Mouse (Mus musculus) embryonic stem cell, embryonic (primary cell): ENCODE measurements around the gene Gm9049.
"Not testable (repeated sequence)": the region's sequence is repeated elsewhere in the genome, so short reads cannot be mapped to it uniquely, and the experiment has no call there.

Source experiments
- CTCF ChIA-PET, 4 experiments: fragments of 300-600 bp in 2 of 4; fragments of 350-600 bp in 2 of 4; sonication (Branson Sonifier 250); formaldehyde crosslinking; loops; one replicate each; lab custom pipeline; 2022; ENCODE audit warnings: inconsistent platforms in 2 of 4; lab: Charles Lee
- POLR2A ChIA-PET, 4 experiments: fragments of 300-600 bp in 2 of 4; fragments of 350-600 bp in 2 of 4; sonication (Branson Sonifier 250); formaldehyde crosslinking; loops; one replicate each; lab custom pipeline; 2022; ENCODE audit warnings: antibody characterized with exemption in 4 of 4, inconsistent platforms in 1 of 4; lab: Charles Lee

Gm9049 gene

DNA sequence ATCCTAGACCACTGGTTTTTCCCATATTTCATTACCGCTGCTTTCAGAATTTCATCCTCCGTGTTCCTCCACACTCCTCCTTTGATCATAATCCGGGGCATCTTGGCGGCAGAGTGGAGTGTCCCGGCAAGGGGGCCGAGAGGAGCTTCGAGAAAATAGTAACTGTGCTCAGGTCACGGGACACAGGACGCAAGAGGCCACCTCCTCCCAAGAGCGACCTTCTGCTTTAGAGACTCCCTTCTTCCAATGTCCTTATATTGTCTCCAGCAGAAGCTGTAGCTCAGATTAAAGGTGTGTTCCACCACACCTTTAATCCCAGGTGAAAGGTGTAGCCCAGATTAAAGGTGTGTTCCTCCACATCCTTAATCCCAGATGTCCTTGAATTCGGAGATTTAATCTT lies at the start of gene Gm9049:
TSS of gene Gm9049 (minus strand) at position 101 of the 400 bp plus-strand sequence.
- POLR2A ChIA-PET, CTCF ChIA-PET: not testable (repeated sequence)

DNA sequence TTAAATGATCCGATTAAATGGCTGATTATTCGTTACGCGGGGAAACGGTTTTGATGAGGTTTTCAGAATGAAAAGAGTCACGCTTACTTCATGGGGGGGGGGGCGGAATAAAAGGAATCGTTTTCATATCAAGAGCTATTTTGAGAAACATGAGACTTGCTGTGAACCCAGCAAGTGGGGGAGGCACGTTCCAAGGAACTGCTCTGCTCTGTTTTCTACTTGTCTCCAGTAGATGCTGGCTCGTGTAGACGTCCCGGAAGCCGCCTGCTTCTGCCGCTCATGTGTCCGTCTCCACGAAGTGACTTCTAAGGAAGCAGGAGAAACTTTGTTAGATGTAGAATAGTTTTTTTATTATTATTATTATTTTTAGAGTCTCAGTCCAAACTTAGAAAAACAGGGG lies 46.0 kb upstream of the Gm9049 start:
- CTCF ChIA-PET, result interaction anchor here in 1 of 4 experiments (0.6 kb wide), 1 partner anchor 1444 kb away, joined by 3 read pairs; no protein-coding TSS in a partner anchor
- POLR2A ChIA-PET, result no interaction called here

DNA sequence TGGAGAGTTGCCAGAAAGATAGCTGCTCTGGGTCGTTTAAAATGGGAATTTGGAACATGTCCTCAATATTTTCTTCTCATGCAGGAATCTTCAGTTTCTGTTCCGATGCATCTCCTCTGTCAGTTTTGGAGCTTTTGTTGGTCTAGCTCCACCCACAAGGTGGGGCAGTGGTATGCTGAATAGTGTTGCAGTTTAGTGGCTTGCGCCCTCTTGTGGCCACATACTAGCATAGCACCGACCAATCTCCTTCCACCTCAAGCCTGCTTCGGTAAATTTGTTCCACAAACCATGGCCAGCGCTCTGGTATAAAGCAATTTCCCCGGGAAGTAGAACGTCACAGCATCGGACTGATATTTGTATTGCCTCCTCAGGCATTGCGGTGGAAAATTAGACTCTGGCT lies 16.5 kb upstream of the Gm9049 start:
- POLR2A ChIA-PET, result interaction anchor here in 3 of 4 experiments (0.6 to 1.0 kb wide), 5 partner anchors 71 to 1282 kb away, joined by 3 to 4 read pairs (median 3); partner anchors contain the start of gene Mdm1 (in 1 of the 3)
- CTCF ChIA-PET, result interaction anchor here (0.5 to 1.4 kb wide), 28 partner anchors 11 to 872 kb away, joined by 3 to 17 read pairs (median 3); partner anchors contain the start of gene Mdm1 (in 1 of the 4)

DNA sequence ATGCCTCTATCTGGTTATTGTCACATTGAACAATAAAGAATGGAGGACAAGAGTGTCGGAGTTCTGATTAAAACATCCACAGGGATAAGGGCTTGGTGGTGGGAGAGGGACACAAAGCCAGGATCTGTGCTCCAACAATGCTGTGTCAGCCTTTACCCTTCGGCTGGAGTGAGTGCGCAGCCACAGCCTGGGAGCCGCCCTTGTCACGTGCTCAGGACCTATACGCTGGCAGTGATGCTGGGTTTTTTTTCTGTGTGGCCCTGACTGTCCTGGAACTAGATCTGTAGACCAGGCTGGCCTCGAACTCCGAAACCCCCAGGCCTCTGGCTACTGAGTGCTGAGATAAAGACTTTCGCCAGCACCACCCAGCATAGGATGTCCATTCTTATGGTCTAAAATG lies 15.6 kb upstream of the Gm9049 start:
- CTCF ChIA-PET, result interaction anchor here in 3 of 4 experiments (1.0 to 1.4 kb wide), 5 partner anchors 176 to 853 kb away, joined by 3 to 17 read pairs (median 4); no protein-coding TSS in a partner anchor
- POLR2A ChIA-PET, result interaction anchor here in 1 of 4 experiments (0.9 kb wide), 1 partner anchor 72 kb away, joined by 3 read pairs; no protein-coding TSS in a partner anchor

DNA sequence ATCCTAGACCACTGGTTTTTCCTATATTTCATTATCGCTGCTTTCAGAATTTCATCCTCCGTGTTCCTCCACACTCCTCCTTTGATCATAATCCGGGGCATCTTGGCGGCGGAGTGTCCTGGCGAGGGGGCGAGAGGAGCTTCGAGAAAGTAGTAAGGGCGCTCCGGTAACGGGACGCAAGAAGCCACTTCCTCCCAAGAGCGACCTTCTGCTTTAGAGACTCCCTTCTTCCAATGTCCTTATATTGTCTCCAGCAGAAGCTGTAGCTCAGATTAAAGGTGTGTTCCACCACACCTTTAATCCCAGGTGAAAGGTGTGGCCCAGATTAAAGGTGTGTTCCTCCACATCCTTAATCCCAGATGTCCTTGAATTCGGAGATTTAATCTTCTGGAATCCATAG lies 5.3 kb downstream of the Gm9049 start, which contains the start of gene Gm9048:
TSS of gene Gm9048 (minus strand) at position 101 of the 400 bp plus-strand sequence.
- POLR2A ChIA-PET, CTCF ChIA-PET: not testable (repeated sequence)

DNA sequence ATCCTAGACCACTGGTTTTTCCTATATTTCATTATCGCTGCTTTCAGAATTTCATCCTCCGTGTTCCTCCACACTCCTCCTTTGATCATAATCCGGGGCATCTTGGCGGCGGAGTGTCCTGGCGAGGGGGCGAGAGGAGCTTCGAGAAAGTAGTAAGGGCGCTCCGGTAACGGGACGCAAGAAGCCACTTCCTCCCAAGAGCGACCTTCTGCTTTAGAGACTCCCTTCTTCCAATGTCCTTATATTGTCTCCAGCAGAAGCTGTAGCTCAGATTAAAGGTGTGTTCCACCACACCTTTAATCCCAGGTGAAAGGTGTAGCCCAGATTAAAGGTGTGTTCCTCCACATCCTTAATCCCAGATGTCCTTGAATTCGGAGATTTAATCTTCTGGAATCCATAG lies 10.8 kb downstream of the Gm9049 start, which contains the start of gene Gm9046:
TSS of gene Gm9046 (minus strand) at position 101 of the 400 bp plus-strand sequence.
- CTCF ChIA-PET, POLR2A ChIA-PET: not testable (repeated sequence)

DNA sequence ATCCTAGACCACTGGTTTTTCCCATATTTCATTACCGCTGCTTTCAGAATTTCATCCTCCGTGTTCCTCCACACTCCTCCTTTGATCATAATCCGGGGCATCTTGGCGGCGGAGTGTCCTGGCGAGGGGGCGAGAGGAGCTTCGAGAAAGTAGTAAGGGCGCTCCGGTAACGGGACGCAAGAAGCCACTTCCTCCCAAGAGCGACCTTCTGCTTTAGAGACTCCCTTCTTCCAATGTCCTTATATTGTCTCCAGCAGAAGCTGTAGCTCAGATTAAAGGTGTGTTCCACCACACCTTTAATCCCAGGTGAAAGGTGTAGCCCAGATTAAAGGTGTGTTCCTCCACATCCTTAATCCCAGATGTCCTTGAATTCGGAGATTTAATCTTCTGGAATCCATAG lies 16.2 kb downstream of the Gm9049 start, which contains the start of gene Gm9045:
TSS of gene Gm9045 (minus strand) at position 101 of the 400 bp plus-strand sequence.
- CTCF ChIA-PET, result not testable (repeated sequence)

DNA sequence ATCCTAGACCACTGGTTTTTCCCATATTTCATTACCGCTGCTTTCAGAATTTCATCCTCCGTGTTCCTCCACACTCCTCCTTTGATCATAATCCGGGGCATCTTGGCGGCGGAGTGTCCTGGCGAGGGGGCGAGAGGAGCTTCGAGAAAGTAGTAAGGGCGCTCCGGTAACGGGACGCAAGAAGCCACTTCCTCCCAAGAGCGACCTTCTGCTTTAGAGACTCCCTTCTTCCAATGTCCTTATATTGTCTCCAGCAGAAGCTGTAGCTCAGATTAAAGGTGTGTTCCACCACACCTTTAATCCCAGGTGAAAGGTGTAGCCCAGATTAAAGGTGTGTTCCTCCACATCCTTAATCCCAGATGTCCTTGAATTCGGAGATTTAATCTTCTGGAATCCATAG lies 21.6 kb downstream of the Gm9049 start, which contains the start of gene Gm9044:
TSS of gene Gm9044 (minus strand) at position 101 of the 400 bp plus-strand sequence.
- CTCF ChIA-PET, POLR2A ChIA-PET: not testable (repeated sequence)

More for the DNA sequence above, 16.2 kb downstream of the Gm9049 start, which contains the start of gene Gm9045:
- POLR2A ChIA-PET, result not testable (repeated sequence)

DNA sequence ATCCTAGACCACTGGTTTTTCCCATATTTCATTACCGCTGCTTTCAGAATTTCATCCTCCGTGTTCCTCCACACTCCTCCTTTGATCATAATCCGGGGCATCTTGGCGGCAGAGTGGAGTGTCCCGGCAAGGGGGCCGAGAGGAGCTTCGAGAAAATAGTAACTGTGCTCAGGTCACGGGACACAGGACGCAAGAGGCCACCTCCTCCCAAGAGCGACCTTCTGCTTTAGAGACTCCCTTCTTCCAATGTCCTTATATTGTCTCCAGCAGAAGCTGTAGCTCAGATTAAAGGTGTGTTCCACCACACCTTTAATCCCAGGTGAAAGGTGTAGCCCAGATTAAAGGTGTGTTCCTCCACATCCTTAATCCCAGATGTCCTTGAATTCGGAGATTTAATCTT lies 27.0 kb downstream of the Gm9049 start, which contains the start of gene Gm9040:
TSS of gene Gm9040 (minus strand) at position 101 of the 400 bp plus-strand sequence.
- CTCF ChIA-PET, POLR2A ChIA-PET: not testable (repeated sequence)

DNA sequence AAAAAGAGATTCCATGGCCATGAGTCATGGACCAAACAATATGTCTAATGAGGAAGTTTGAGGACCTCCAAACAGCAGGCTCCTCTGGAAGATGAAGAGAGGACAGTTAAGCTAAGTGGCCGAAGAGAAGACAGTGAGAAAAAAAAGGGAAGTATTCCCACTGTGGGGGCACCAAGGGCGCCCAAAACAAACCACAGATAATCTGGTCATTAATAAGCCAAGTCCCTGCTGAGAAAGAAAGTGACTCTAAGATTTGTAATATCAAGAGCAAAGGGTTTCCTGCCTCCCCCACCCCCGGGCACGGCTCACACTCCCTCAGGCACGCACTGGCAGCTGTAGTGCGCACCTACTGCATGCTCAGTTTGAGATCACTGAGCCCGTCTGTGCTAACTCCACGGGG lies 34.9 kb downstream of the Gm9049 start:
- CTCF ChIA-PET, result no interaction called here
- POLR2A ChIA-PET, result no interaction called here

DNA sequence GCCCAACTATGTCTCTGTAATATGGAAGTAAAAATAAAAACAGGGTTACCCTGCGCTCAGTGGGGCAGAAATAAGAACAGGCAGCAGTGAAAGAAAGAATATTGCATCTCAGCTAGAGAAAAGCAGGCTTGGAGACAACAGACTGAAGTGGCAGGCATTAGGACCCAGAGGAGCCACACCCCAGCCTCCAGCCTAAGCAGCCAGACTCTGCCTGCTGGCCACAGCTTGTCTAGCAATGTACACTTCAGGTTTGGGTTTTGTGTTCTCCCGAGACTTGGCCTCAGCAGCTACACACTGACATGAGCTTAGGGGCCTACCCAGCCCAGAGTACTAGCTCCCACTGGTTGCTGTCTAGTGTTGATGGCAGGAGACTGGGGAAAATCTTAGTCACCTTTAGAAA lies 51.8 kb downstream of the Gm9049 start:
- POLR2A ChIA-PET, result interaction anchor here in 1 of 4 experiments (0.9 kb wide), 1 partner anchor 107 kb away, joined by 3 read pairs; no protein-coding TSS in a partner anchor
- CTCF ChIA-PET, result not testable (repeated sequence)
